Mouse (Mus musculus): Measurements from ENCODE around the gene Wdr53.
"Not testable (repeated sequence)": the region's sequence is repeated elsewhere in the genome, so short reads cannot be mapped to it uniquely, and the experiment has no call there.

Gene Wdr53

GRCm38 (mm10) chr16:32246952-32247370, at the start of gene Wdr53, which contains the start of gene Fbxo45:
TSS of gene Wdr53 (plus strand) at chr16:32247227.
TSS of gene Fbxo45 (minus strand) at chr16:32247158.
- DNase-seq (ENCODE audit: low read depth, low spot score), result peak; percentile 97

GRCm38 (mm10) chr16:32200256-32201003, 46.6 kb upstream of the Wdr53 start:
- peak; percentile 57 for DNase-seq (ENCODE audit: low read depth, low spot score)

GRCm38 (mm10) chr16:32201004-32201325, 46.1 kb upstream of the Wdr53 start:
- DNase-seq (ENCODE audit: low read depth, low spot score), result no peak

- DNase-seq (ENCODE audit: low read depth, low spot score), result peak; percentile 88
These were observed 44.3 kb upstream of the Wdr53 start for GRCm38 (mm10) chr16:32202681-32203080.

GRCm38 (mm10) chr16:32204902-32205301, 42.1 kb upstream of the Wdr53 start:
- DNase-seq (ENCODE audit: low read depth, low spot score), result no peak

GRCm38 (mm10) chr16:32214156-32214555, 32.9 kb upstream of the Wdr53 start:
- no peak for DNase-seq (ENCODE audit: low read depth, low spot score)

- DNase-seq (ENCODE audit: low read depth, low spot score), result peak; percentile 41
These were observed 32.0 kb upstream of the Wdr53 start for GRCm38 (mm10) chr16:32214804-32215576.

- DNase-seq (ENCODE audit: low read depth, low spot score), result no peak
These were observed 25.2 kb upstream of the Wdr53 start for GRCm38 (mm10) chr16:32221803-32222202.

- no peak for DNase-seq (ENCODE audit: low read depth, low spot score)
These were observed 24.6 kb upstream of the Wdr53 start for GRCm38 (mm10) chr16:32222399-32222798.

- not testable (repeated sequence) for DNase-seq (ENCODE audit: low read depth, low spot score)
These were observed 15.0 kb upstream of the Wdr53 start for GRCm38 (mm10) chr16:32232050-32232449.

GRCm38 (mm10) chr16:32237930-32238680, 8.9 kb upstream of the Wdr53 start:
- no peak for DNase-seq (ENCODE audit: low read depth, low spot score)

- no peak for DNase-seq (ENCODE audit: low read depth, low spot score)
These were observed 7.4 kb upstream of the Wdr53 start for GRCm38 (mm10) chr16:32239428-32240312.

- DNase-seq (ENCODE audit: low read depth, low spot score), result no peak
These were observed 3.1 kb upstream of the Wdr53 start for GRCm38 (mm10) chr16:32243901-32244300.

GRCm38 (mm10) chr16:32246351-32246791, 656 bp upstream of the Wdr53 start:
- DNase-seq (ENCODE audit: low read depth, low spot score), result peak; percentile 63

GRCm38 (mm10) chr16:32264225-32264624, 17.2 kb downstream of the Wdr53 start:
- DNase-seq (ENCODE audit: low read depth, low spot score), result peak; percentile 58

GRCm38 (mm10) chr16:32271291-32271690, 24.3 kb downstream of the Wdr53 start, which contains the start of gene Smco1:
TSS of gene Smco1 (plus strand) at chr16:32271468.
- DNase-seq (ENCODE audit: low read depth, low spot score), result no peak

GRCm38 (mm10) chr16:32273338-32273737, 26.3 kb downstream of the Wdr53 start:
- DNase-seq (ENCODE audit: low read depth, low spot score), result no peak

- no peak for DNase-seq (ENCODE audit: low read depth, low spot score)
These were observed 28.0 kb downstream of the Wdr53 start for GRCm38 (mm10) chr16:32275041-32275440.

- no peak for DNase-seq (ENCODE audit: low read depth, low spot score)
These were observed 28.8 kb downstream of the Wdr53 start for GRCm38 (mm10) chr16:32275830-32276229.

- DNase-seq (ENCODE audit: low read depth, low spot score), result peak; percentile 88
These were observed 30.6 kb downstream of the Wdr53 start, which contains the start of gene Rnf168 for GRCm38 (mm10) chr16:32277308-32278256. TSS of gene Rnf168 (plus strand) at chr16:32277459.
